Mouse (Mus musculus) lung, embryonic 14.5 days (tissue): Measurements from ENCODE around the gene Ntf3. TPM values are rescaled to one million over a fixed set of nuclear protein-coding genes. Genes with fewer than 3 reads are reported as not detected.

ENCODE experiments used
- ATAC-seq: fragments of 200-750 bp; cut with Nextera tagmentation; 2 replicates; pipeline ENCODE4 v1.8.0; 2017; ENCODE audit warnings: mild to moderate bottlenecking, moderate TSS enrichment, moderate library complexity; ENCODE audit not compliant: insufficient read depth
- DNase-seq: peaks from one replicate; pipeline ENCODE4 v3.0.0-alpha.2; 2015
- H3K27ac ChIP-seq: fragments of 300-500 bp; sonication (generic); 2 replicates; pipeline ENCODE4 v1.5.1; 2014; ENCODE audit warnings: low read depth, mild to moderate bottlenecking, moderate library complexity
- H3K27me3 ChIP-seq: fragments of 300-500 bp; sonication (generic); 2 replicates; pipeline ENCODE4 v1.6.1; 2014; ENCODE audit warnings: low read length, control low read depth; ENCODE audit not compliant: insufficient read depth
- H3K36me3 ChIP-seq: fragments of 300-500 bp; sonication (generic); 2 replicates; pipeline ENCODE4 v1.6.1; 2014; ENCODE audit warnings: control low read depth; ENCODE audit not compliant: insufficient read depth
- H3K4me1 ChIP-seq: fragments of 300-500 bp; sonication (generic); 2 replicates; pipeline ENCODE4 v1.6.1; 2014; ENCODE audit warnings: antibody characterized with exemption, control low read depth; ENCODE audit not compliant: insufficient read depth
- H3K4me2 ChIP-seq: fragments of 300-500 bp; sonication (generic); 2 replicates; pipeline ENCODE4 v1.6.1; 2014; ENCODE audit warnings: mild to moderate bottlenecking
- H3K4me3 ChIP-seq: fragments of 300-500 bp; sonication (generic); 2 replicates; pipeline ENCODE4 v1.5.1; 2014; ENCODE audit warnings: low read depth, low read length
- H3K9ac ChIP-seq: fragments of 300-500 bp; sonication (generic); 2 replicates; pipeline ENCODE4 v1.6.1; 2014
- H3K9me3 ChIP-seq: fragments of 300-500 bp; sonication (generic); 2 replicates; pipeline ENCODE4 v1.6.1; 2016; ENCODE audit warnings: low read depth, low read length, control low read depth
- CTCF ChIP-seq: IDR thresholded peaks from 2 replicates; pipeline ENCODE4 v1.5.1; 2016; ENCODE audit warnings: antibody characterized with exemption, low read depth
- WGBS: fragments of 180-500 bp; shearing (Covaris S2); extraction: QIAGEN DNeasy Blood & Tissue Kit; methylation state at CpG from one replicate; pipeline ENCODE4 v1.1.7; 2014; 5-methylcytosine and 5-hydroxymethylcytosine counted together
- polyA plus RNA-seq: library from polyadenylated mRNA; unstranded; fragments of >200 nt; fragmentation: Nextera tagmentation; extraction: Ambion mirVana; gene quantifications from 2 replicates; pipeline ENCODE4 v1.2.1, GENCODE M21; 2014

Gene Ntf3
- polyA plus RNA-seq, 1 experiment from 2014 or later, result 4.3 TPM

DNA sequence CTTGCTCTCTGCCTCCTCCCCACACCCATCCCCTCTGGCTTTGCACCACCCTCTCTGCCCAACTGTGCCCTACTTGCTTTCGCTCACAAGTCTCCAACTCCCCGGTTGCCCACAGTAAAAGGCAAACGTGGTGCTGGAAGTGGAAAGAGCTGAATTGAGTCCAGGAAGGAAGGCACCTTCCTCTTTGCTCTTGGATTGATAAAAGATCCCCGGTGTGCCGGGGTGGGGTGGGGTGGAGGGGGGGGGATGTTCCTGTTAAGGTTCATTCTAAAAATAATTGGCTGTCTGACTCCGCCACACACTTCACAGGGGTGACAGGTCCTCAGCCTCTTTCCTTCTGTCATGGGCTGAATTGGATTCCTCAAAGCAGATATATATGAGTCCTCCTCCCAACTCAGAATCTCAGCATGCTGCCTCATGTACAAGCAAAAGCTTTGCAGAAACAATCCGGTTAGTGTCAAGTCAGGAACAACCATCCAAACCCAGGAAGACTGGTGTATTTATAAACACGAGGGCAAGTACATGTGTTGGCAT is 24.6 kb downstream of the Ntf3 start:
- no peaks in the 10 kb centered on the region for H3K36me3 ChIP-seq
- H3K9ac ChIP-seq, result no peak overlapping the region
- no peak for ATAC-seq
- no peak overlapping the region for H3K4me3 ChIP-seq
- 43% methylated on average over 8 of the region's 8 CpGs for WGBS
- no peak overlapping the region for H3K4me2 ChIP-seq
- peak overlapping the region; percentile 40; the same call in 1 of the 2 replicates for H3K27ac ChIP-seq
- peaks cover 13% of the 10 kb centered on the region for H3K4me1 ChIP-seq
- no peaks in the 10 kb centered on the region for H3K27me3 ChIP-seq
- H3K9me3 ChIP-seq, result no peaks in the 10 kb centered on the region
- TF ChIP-seq CTCF, result no peak
- DNase-seq, result no peak

DNA sequence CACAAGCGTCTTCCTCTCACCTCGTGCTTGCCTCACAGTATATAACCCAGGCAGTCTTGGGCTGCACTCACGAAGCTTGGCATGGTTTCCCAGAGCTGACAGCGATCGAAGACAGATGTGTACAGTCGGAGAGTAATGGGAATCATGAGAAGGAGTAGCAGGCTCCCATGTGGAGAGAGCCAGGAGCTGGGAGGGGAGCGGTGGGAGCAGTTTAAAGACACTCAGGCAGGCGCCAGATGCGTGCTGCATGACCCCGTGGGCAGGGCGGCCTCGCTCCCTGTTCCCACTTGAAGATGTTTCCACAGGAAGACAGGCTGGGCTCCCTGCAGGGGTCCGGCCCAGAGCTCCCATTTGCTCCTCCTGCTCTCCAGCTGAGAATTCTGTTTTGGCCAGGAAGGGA is 25.2 kb downstream of the Ntf3 start:
- H3K9ac ChIP-seq, result no peak overlapping the region
- DNase-seq (peak; percentile 86), ATAC-seq (peak; percentile 88)
- H3K4me1 ChIP-seq, result peaks cover 13% of the 10 kb centered on the region
- no peaks in the 10 kb centered on the region for H3K36me3 ChIP-seq
- no peak for TF ChIP-seq CTCF
- no peak overlapping the region for H3K4me3 ChIP-seq
- H3K27ac ChIP-seq, result peak overlapping the region; percentile 40; the same call in 1 of the 2 replicates
- H3K27me3 ChIP-seq, result no peaks in the 10 kb centered on the region
- no peak overlapping the region for H3K4me2 ChIP-seq
- H3K9me3 ChIP-seq, result no peaks in the 10 kb centered on the region
- 20% methylated on average over 13 of the region's 13 CpGs for WGBS

DNA sequence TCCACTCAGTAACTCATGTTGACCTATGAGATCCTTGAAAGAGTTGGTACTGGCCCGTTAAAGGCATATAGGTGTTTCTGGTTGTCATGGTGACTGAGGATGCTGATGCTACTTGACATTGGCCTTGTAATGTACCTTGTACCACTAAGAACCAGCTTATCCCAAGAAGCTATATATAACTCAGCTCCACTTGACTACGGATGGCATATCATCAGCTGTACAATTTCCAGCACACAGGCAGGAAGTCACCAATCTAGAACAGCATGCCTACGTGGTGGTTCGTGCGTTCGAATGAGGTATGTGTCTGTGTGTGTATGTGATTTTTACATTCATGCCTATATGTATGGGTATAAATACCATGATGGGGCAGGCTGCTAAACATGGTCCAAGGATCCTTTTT is 25.7 kb downstream of the Ntf3 start:
- ATAC-seq (0 out of 2 replicates have a peak, but pooled peaks have one; percentile 12), DNase-seq (no peak)
- Histone ChIP-seq H3K4me1 (peaks cover 13% of the 10 kb centered on the region), H3K27me3 (no peaks in the 10 kb centered on the region), H3K4me3 (no peak overlapping the region), H3K9me3 (no peaks in the 10 kb centered on the region), H3K36me3 (no peaks in the 10 kb centered on the region), H3K4me2 (no peak overlapping the region), H3K27ac (no peak overlapping the region), H3K9ac (no peak overlapping the region)
- no peak for TF ChIP-seq CTCF
- 69% methylated on average over 6 of the region's 6 CpGs for WGBS

DNA sequence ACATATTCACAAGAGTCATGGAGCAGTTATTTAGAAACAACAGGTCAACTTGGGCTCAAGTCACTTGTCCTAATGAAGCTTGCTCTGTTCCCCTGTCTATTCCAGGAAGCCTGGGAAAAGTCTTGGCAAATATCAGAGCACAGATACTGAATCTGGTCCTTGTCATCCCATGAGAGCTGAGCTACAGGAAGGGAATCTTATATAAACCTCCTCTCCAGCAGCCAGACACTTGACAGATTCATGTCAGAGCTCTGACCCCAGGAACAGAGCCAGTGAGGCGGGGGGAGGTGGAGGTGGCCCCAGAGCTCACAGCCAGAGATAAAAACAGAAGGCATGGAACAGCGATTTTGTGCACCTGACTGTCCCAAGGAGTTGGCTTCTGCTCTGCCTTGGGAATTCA is 26.3 kb downstream of the Ntf3 start:
- DNase-seq (no peak), ATAC-seq (no peak)
- no peaks in the 10 kb centered on the region for H3K36me3 ChIP-seq
- no peak overlapping the region for H3K4me3 ChIP-seq
- no peak overlapping the region for H3K4me2 ChIP-seq
- peaks cover 13% of the 10 kb centered on the region for H3K4me1 ChIP-seq
- TF ChIP-seq CTCF, result no peak
- no peaks in the 10 kb centered on the region for H3K27me3 ChIP-seq
- H3K9me3 ChIP-seq, result no peaks in the 10 kb centered on the region
- 41% methylated on average over 2 of the region's 2 CpGs for WGBS
- no peak overlapping the region for H3K27ac ChIP-seq
- no peak overlapping the region for H3K9ac ChIP-seq

DNA sequence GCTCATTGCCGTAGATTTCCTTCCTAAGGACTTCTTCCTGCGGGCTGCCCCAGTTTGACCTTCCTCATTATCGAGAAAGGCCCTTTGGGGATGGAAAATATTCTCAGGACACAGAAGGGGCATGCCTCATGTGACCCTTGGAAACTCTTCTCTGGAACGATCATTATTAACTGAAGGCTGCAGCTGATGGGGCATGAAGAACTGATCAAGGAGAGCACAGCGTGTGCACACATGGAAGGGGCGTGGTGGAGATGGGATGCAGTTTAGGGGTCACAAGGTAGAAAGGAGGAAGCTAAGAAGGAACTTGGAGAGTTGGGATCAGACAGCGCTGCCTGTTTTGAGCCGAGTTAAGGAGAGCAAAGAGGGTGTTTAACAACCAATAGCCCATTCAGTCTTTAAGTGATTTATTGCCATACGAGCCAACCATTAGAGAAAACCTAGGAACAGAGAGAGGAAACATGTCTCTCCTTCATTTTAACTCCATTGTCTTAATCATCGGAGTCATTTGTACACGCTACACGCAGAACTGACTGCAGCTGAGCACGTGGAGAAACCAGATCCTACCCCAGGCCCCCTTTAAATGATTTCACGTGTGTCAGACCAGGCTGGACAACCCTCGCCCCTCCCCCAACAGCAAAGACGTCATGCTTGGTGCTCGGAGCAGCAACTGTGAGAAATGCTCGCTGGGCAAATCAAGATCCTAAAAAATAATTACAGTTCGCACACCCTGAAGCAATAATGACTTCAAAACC is 32.4 kb downstream of the Ntf3 start:
- WGBS, result 69% methylated on average over 19 of the region's 19 CpGs
- Histone ChIP-seq H3K27me3 (no peaks in the 10 kb centered on the region), H3K4me1 (no peaks in the 10 kb centered on the region), H3K36me3 (no peaks in the 10 kb centered on the region), H3K9me3 (no peaks in the 10 kb centered on the region), H3K4me3 (no peak overlapping the region), H3K27ac (no peak overlapping the region), H3K9ac (no peak overlapping the region), H3K4me2 (no peak overlapping the region)
- no peak for TF ChIP-seq CTCF
- DNase-seq (no peak), ATAC-seq (no peak)

DNA sequence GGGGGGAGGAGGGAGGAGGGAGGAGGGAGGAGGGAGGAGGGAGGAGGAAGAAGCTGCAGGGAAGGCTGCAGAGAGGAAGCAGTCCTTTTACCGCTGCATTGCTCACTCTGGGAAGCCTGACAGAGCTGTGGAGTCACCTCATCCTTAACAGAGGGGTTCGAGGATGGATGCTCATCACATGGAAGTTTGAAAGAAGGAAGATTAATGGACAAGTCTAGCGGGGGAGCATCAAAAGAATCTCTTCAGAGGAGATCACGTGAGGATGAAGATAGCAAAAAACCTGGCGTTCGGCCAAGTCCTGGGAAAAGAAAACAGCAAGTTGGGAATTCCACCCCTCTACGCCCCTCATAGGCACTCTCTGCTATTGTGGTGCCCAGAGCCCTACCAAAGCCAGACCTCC is 38.5 kb downstream of the Ntf3 start:
- Histone ChIP-seq H3K36me3 (no peaks in the 10 kb centered on the region), H3K9ac (no peak overlapping the region), H3K9me3 (no peaks in the 10 kb centered on the region), H3K4me2 (no peak overlapping the region), H3K4me1 (no peaks in the 10 kb centered on the region), H3K27ac (no peak overlapping the region), H3K27me3 (no peaks in the 10 kb centered on the region), H3K4me3 (no peak overlapping the region)
- DNase-seq (peak; percentile 76), ATAC-seq (peak; percentile 75; the same call in 1 of the 2 replicates)
- 24% methylated on average over 7 of the region's 7 CpGs for WGBS
- no peak for TF ChIP-seq CTCF

DNA sequence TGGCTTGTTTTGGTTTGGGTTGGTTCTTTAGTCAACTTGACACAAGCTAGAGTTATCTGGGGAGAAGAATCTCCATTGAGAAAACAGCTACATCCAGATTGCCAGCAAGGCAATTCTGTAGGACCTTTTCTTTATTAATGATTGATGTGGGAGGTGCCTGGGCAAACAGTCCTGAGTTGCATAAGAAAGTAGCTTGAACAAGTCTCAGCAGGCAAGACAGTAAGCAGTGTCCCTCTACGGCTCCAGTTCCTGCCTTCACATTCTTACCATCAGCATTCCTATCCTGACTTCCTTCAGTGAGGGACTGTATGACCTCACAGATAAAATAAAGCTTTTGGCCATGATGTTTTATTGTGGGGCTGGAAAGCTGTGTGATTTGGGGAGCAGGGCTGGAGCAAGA is 48.5 kb downstream of the Ntf3 start:
- TF ChIP-seq CTCF, result no peak
- WGBS, result 54% methylated on average over 1 of the region's 1 CpGs
- H3K4me3 ChIP-seq, result no peak overlapping the region
- ATAC-seq (no peak), DNase-seq (no peak)
- no peaks in the 10 kb centered on the region for H3K36me3 ChIP-seq
- H3K4me1 ChIP-seq, result peaks cover 24% of the 10 kb centered on the region
- H3K4me2 ChIP-seq, result no peak overlapping the region
- no peaks in the 10 kb centered on the region for H3K9me3 ChIP-seq
- H3K9ac ChIP-seq, result no peak overlapping the region
- no peak overlapping the region for H3K27ac ChIP-seq
- no peaks in the 10 kb centered on the region for H3K27me3 ChIP-seq
